Mouse (Mus musculus) stomach, postnatal 0 days (tissue): ENCODE data around the gene Psmb4. TPM values are rescaled to one million over a fixed set of nuclear protein-coding genes. Genes with fewer than 3 reads are reported as not detected.
"Not testable (repeated sequence)": the region's sequence is repeated elsewhere in the genome, so short reads cannot be mapped to it uniquely, and the experiment has no call there.

Experiments used
- ATAC-seq: fragments of 200-750 bp; cut with Nextera tagmentation; 2 replicates; pipeline ENCODE4 v1.8.0; 2017; ENCODE audit not compliant: low FRiP score, low TSS enrichment
- DNase-seq: peaks from one replicate; pipeline ENCODE4 v3.0.0-alpha.2; 2016; ENCODE audit warnings: low spot score
- H3K27ac ChIP-seq: fragments of 300-500 bp; sonication (generic); replicated peaks from 2 replicates; pipeline ENCODE4 v1.5.1; 2014; ENCODE audit warnings: mild to moderate bottlenecking, control low read depth
- H3K27me3 ChIP-seq: fragments of 300-500 bp; sonication (generic); 2 replicates; pipeline ENCODE4 v1.6.1; 2014; ENCODE audit warnings: low read length; ENCODE audit not compliant: control insufficient read depth, insufficient read depth
- H3K36me3 ChIP-seq: fragments of 300-500 bp; sonication (generic); 2 replicates; pipeline ENCODE4 v1.6.1; 2014; ENCODE audit warnings: low read length, mixed read lengths; ENCODE audit not compliant: control insufficient read depth, insufficient read depth
- H3K4me1 ChIP-seq: fragments of 300-500 bp; sonication (generic); replicated peaks from 2 replicates; pipeline ENCODE4 v1.6.1; 2014; ENCODE audit warnings: antibody characterized with exemption; ENCODE audit not compliant: control insufficient read depth, insufficient read depth
- H3K4me2 ChIP-seq: fragments of 300-500 bp; sonication (generic); replicated peaks from 2 replicates; pipeline ENCODE4 v1.6.1; 2014; ENCODE audit warnings: low read depth, mild to moderate bottlenecking, control low read depth, moderate library complexity
- H3K4me3 ChIP-seq: fragments of 300-500 bp; sonication (generic); 2 replicates; pipeline ENCODE4 v1.5.1; 2014; ENCODE audit warnings: low read depth, low read length, control low read depth
- H3K9ac ChIP-seq: fragments of 300-500 bp; sonication (generic); 2 replicates; pipeline ENCODE4 v1.6.1; 2014; ENCODE audit warnings: mild to moderate bottlenecking, low read length, control low read depth, mixed read lengths
- H3K9me3 ChIP-seq: fragments of 300-500 bp; sonication (generic); 2 replicates; pipeline ENCODE4 v1.6.1; 2016; ENCODE audit warnings: low read length; ENCODE audit not compliant: control insufficient read depth
- CTCF ChIP-seq: IDR thresholded peaks from 2 replicates; pipeline ENCODE4 v1.5.1; 2016; ENCODE audit warnings: antibody characterized with exemption, low read depth, mild to moderate bottlenecking, moderate library complexity
- EP300 ChIP-seq: optimal IDR thresholded peaks from 2 replicates; pipeline ENCODE3; 2016; ENCODE audit warnings: antibody characterized with exemption
- WGBS: fragments of 180-500 bp; shearing (Covaris S2); extraction: QIAGEN DNeasy Blood & Tissue Kit; methylation state at CpG from one replicate; pipeline ENCODE4 v1.1.7; 2014; 5-methylcytosine and 5-hydroxymethylcytosine counted together
- polyA plus RNA-seq: library from polyadenylated mRNA; unstranded; fragments of >200 nt; fragmentation: Nextera tagmentation; extraction: Ambion mirVana; gene quantifications from 2 replicates; pipeline ENCODE4 v1.2.1, GENCODE M21; 2015

Gene Psmb4
- polyA plus RNA-seq: 243 and 251 TPM in 2 replicates

GRCm38 (mm10) chr3:94886316-94887224, at the start of gene Psmb4:
Gene Psmb4, minus strand, starts transcription at chr3:94886961.
- under 1% methylated on average over 61 of the region's 61 CpGs for WGBS
- Histone ChIP-seq H3K4me2 (peak within 1 kb of the TSS; percentile 81), H3K4me3 (peak within 1 kb of the TSS; percentile 98), H3K4me1 (peaks cover 3% of the 10 kb centered on the region; the same call in 1 of the 2 replicates), H3K9ac (peak within 1 kb of the TSS; percentile 94), H3K36me3 (peaks cover 18% of the 10 kb centered on the region; the same call in 1 of the 2 replicates), H3K9me3 (no peaks in the 10 kb centered on the region), H3K27me3 (no peaks in the 10 kb centered on the region), H3K27ac (peak within 1 kb of the TSS; percentile 84)
- TF ChIP-seq CTCF (no peak; the same call in 1 of the 2 replicates), EP300 (no peak)
- DNase-seq: peak; percentile 88
- ATAC-seq: peak; percentile 85

- 90% methylated on average over 5 of the region's 5 CpGs for WGBS
- H3K9ac ChIP-seq, H3K36me3 ChIP-seq, H3K27ac ChIP-seq, H3K9me3 ChIP-seq, H3K27me3 ChIP-seq, H3K4me1 ChIP-seq, ATAC-seq, DNase-seq, H3K4me2 ChIP-seq, H3K4me3 ChIP-seq: not testable (repeated sequence)
Measured at GRCm38 (mm10) chr3:94936147-94936546, 49.4 kb upstream of the Psmb4 start.

DNA sequence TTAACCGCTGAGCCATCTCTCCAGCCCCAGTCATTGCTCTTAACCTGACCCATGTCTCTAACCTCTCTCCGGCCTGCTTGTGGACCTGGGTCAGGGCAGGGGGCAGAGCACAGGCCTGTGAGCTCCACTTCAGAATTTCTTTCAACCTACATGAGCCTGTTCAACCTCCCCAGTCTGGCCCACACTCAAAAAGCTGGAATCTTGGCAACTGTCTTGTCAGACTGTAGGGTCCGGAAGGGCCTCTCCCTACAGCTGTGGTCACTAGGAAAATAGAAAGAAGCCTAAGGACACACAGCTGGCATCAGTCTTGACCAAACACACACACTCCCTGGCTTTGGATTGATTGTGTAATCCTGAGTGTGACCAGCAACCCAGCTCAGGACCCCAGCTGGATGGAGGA, 48.6 kb upstream of the Psmb4 start:
- not testable (repeated sequence) for H3K9ac ChIP-seq, H3K36me3 ChIP-seq, H3K27me3 ChIP-seq, H3K9me3 ChIP-seq, H3K4me2 ChIP-seq, H3K4me1 ChIP-seq, ATAC-seq, H3K27ac ChIP-seq, H3K4me3 ChIP-seq
- 64% methylated on average over 3 of the region's 3 CpGs for WGBS
- DNase-seq: peak; percentile 39

DNA sequence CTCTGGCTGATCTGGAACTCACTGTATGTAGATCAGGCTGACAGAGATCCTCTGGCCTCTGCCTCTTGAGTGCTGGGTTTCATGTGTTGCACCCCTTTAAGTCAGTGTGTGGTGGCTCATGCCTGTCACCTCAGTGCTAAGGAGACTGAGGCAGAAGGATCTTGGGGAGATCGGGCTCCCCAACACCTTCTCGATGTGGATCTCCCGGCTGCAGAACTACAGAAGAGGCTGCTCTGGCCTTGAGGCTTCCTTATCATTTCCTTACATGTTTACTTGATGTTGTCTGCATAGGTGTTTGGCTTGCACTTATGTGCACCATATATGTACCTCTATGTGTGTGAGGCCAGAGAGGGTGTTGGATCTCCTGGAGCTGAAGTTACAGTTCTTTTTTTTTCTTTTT, 47.8 kb upstream of the Psmb4 start:
- not testable (repeated sequence) for H3K4me1 ChIP-seq, H3K9me3 ChIP-seq, H3K36me3 ChIP-seq, DNase-seq, H3K4me2 ChIP-seq, H3K9ac ChIP-seq, H3K27ac ChIP-seq, ATAC-seq, H3K27me3 ChIP-seq, H3K4me3 ChIP-seq
- WGBS: 97% methylated on average over 3 of the region's 3 CpGs

DNA sequence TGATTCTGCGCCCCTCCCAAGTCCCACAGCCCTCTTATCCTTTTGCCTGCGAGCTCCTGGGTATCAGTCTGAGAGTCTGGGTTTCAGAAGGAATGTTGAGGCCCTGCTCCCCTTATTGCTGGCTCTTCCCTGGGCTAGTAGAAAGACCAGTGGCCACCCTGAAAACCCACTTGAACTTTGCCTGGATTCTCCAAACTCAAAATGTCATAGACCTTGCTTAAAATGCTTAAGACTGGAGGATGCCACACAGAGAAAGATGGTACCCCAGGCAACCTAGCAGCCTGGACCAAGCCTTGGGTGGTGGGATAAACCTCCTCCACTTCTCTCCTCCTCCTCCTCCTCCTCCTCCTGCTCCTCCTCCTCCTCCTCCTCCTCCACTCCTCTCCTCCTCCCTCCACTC, 46.8 kb upstream of the Psmb4 start:
- not testable (repeated sequence) for ATAC-seq, DNase-seq, H3K27me3 ChIP-seq, H3K4me1 ChIP-seq, H3K9me3 ChIP-seq, H3K36me3 ChIP-seq, H3K9ac ChIP-seq
- Histone ChIP-seq H3K4me2 (peak overlapping the region; percentile 54), H3K27ac (peak overlapping the region; percentile 91), H3K4me3 (peak overlapping the region; percentile 36)
- WGBS: no CpG with 5 or more reads among the region's 2 CpGs

DNA sequence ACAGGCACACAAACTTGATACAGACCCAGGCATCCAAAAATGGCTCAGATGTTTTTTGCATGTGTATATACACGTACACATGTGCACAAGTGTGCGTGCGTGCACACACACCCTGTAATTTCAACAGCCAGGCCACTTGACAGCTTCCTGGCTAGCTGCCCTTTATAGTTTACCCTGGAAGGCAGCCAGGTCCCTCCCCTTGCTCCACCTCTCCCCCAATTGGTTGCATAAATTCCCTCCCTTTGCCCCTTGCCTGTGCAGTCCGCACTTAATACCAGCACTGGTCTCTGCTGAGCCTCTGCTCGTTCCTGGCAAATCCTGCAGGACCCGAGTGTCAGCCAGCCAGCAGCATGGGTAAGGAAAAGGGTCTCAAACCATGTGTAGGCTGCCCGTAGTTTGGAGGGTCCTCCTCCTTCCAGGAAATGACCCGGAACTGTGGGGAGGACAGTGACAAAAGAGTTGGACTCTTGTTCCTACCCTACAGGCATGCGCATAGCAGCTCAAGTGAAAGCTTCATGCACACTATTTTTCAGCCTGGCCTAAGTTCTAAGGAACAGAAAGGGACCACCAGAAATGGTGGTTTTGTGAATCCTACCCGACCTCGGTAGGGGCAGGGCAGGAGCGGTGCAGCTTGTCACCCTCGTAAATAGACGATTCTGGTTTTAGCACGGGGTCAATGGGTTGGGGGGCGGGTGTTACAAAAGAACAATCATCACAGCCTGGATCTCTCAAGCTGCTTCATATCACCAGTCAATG, 46.2 kb upstream of the Psmb4 start, which contains the start of gene Selenbp1:
Gene Selenbp1, plus strand, starts transcription at position 248 of the 756 bp plus-strand sequence.
- DNase-seq: peak; percentile 95
- H3K9ac ChIP-seq: peak within 1 kb of the TSS; percentile 41; the same call in 1 of the 2 replicates
- 0 out of 2 replicates have a peak, but pooled peaks cover 3% of the 10 kb centered on the region for H3K4me1 ChIP-seq
- no peaks in the 10 kb centered on the region for H3K36me3 ChIP-seq
- no peak for TF ChIP-seq CTCF
- TF ChIP-seq EP300: no peak
- peak within 1 kb of the TSS; percentile 54 for H3K4me2 ChIP-seq
- H3K27me3 ChIP-seq: no peaks in the 10 kb centered on the region
- ATAC-seq: peak; percentile 91
- WGBS: 2% methylated on average over 16 of the region's 16 CpGs
- peak within 1 kb of the TSS; percentile 91 for H3K27ac ChIP-seq
- no peaks in the 10 kb centered on the region for H3K9me3 ChIP-seq
- H3K4me3 ChIP-seq: peak within 1 kb of the TSS; percentile 36

DNA sequence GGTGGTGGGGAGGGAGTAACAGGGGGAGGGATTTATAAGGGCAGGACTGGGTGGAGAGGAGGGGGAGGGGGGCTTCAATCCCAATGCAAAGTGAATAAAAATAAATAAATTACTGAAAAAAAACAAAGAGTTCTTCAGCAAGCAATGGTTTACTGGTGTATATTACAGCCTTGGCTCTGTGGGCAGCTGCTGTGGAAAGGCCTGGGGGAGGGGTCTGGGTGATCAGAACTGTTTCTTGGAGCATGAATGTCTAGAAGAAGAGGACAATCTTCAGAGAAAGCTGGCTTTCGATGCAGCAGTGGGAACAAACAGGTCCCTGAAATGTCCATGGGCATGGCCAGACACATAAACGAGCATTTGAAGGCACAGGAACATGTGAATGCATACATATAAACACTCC, 45.5 kb upstream of the Psmb4 start:
- H3K9ac ChIP-seq, H3K4me2 ChIP-seq, H3K27me3 ChIP-seq, H3K4me1 ChIP-seq, H3K9me3 ChIP-seq, H3K4me3 ChIP-seq, DNase-seq, ATAC-seq, H3K36me3 ChIP-seq: not testable (repeated sequence)
- WGBS: 20% methylated on average over 2 of the region's 2 CpGs
- H3K27ac ChIP-seq: peak overlapping the region; percentile 69

DNA sequence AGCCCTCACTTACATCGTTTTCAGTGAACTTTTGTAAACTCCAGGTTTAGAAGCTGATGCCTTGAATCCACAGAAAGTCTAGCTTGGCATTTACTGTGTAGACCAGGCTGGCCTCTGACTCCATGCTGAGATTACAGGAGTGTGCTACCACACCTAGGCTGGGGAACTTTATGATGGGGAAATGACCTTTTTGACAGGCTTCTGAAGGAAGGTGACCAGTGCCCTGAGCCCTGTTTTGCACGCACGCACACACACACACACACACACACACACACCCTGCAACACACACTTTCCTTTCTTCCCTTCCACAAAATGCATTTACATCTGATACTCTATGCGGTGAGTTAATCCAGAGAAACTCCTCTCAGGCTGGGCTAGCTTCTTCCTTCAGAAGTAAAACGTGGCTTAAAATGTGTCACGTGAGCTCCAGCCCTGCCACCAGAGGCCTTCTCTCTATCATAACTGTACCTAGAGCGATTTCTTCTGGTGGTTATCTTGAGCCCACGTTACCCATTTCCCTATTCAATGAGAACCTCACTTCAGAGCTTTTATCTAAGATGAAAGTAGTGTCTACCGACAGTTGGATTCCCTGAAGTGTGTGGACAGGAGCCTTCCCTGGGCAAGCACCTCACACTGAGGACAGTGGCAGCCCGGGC, 44.8 kb upstream of the Psmb4 start:
- not testable (repeated sequence) for H3K4me3 ChIP-seq, H3K9me3 ChIP-seq, H3K9ac ChIP-seq, H3K27me3 ChIP-seq, DNase-seq, ATAC-seq, H3K4me2 ChIP-seq, H3K36me3 ChIP-seq, H3K4me1 ChIP-seq
- WGBS: 71% methylated on average over 10 of the region's 10 CpGs
- H3K27ac ChIP-seq: peak overlapping the region; percentile 1
